Mouse (Mus musculus): ENCODE data around the gene Ndufs7.
"Not testable (repeated sequence)": the region's sequence is repeated elsewhere in the genome, so short reads cannot be mapped to it uniquely, and the experiment has no call there.

Gene Ndufs7

DNA sequence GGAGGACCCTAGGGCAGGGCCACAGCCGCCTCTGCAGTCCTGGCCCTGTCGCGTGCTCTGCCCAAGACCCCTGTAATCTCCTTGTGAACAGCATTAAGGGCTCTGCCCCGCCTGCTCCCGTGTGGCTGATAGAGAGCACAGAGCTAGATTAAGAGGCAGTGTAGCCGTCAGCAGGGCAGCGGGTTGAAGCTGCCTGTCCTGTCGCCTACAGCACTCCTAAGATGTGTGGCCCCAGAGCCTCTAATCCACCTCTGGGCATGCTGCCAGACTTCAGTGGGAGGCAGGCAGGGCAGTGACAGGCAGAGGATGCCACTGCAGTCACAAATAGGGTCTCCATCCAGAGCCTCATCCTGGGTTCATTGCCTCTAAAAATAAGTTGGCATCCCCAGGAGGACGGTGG, 6.8 kb upstream of the Ndufs7 start:
- no peak for DNase-seq (ENCODE audit: low read depth in 1 of 2, low spot score in 2 of 2)

DNA sequence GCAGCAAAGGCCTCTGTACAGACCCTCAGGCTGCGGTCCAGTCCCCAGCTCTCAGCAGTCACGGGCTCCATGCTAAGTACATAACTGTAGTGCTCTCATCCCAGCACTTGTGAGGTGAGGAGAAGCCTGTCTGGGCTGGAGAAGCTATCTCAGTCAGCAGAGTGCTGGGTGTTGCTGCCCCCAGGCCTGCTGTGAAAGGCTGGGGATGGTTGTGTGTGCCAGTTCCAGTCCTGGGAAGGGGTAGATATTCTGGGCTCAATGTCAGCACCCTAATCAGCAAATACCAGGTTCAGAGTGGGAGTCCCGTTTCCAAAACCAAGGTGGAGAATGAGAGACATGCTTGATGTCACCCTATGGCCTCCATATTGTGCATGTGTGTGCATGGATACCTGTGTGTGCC, 6.3 kb upstream of the Ndufs7 start:
- no peak for DNase-seq (ENCODE audit: low read depth in 1 of 2, low spot score in 2 of 2)

GRCm38 (mm10) chr10:80244791-80245399, 4.0 kb upstream of the Ndufs7 start:
- no peak for DNase-seq (ENCODE audit: low read depth in 1 of 2, low spot score in 2 of 2)

- peak in 1 of 2 experiments; percentile 55 for DNase-seq (ENCODE audit: low read depth in 1 of 2, low spot score in 2 of 2)
Observed at GRCm38 (mm10) chr10:80245600-80245999, 3.3 kb upstream of the Ndufs7 start.

GRCm38 (mm10) chr10:80247849-80248248, 1.1 kb upstream of the Ndufs7 start:
- no peak for DNase-seq (ENCODE audit: low read depth in 1 of 2, low spot score in 2 of 2)

DNA sequence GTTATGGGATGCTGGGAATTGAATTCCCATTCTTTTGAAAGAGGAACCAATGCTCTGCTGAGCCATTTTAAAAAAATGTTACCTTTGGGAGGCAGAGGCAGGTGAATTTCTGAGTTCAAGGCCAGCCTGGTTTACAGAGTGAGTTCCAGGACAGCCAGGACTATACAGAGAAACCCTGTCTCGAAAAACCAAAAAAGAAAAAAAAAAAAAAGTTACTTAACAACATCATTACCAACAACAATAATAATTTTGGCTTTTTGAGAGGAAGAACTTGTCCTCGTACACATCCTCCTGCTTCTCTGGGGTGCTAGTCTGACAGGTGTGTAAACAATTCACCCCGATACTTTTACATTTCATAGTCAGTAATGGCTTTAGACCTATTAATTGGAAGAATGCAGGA, 484 bp upstream of the Ndufs7 start:
- not testable (repeated sequence) for DNase-seq (ENCODE audit: low read depth in 1 of 2, low spot score in 2 of 2)

GRCm38 (mm10) chr10:80250059-80250458, 1.1 kb downstream of the Ndufs7 start:
- DNase-seq (ENCODE audit: low read depth in 1 of 2, low spot score in 2 of 2), result no peak

GRCm38 (mm10) chr10:80250573-80250972, 1.7 kb downstream of the Ndufs7 start:
- DNase-seq (ENCODE audit: low read depth in 1 of 2, low spot score in 2 of 2), result no peak

GRCm38 (mm10) chr10:80252011-80252410, 3.1 kb downstream of the Ndufs7 start:
- DNase-seq (ENCODE audit: low read depth in 1 of 2, low spot score in 2 of 2), result no peak

DNA sequence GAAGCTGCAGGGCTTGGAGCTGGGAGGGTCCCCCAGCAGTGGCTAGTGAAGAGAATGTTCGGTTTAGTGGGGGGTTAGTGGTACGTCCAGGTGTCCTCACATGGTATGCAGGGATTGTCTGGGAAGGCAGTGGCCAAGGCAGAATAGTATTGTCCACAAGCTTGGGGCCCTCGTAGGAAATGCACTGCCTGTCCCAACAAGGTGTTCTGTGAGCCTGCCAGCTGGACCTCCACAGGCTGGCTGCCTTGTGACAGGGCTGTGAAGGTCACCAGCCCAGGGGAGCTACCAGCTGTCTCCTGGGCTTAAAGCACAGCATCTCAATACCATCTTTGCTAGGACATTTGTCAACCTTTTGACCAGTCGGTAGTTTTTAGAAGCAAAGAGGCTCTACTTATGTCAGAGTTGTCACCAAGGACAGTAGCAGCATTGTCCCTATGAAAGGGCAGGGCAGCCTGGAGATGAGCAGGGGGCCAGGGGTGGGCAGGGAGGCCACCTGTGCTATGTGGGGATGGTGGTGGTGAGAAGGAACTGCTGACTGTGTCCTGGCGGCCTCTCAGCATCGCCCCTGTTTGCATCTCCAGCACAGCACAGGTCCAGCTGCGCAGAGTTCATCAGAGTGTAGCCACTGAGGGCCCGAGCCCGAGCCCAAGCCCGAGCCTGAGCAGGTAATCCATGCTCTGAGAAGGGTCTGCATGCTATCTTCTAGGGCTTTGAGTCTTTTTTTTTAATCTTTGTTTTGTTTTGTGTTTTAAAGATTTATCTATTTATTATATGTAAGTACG, 3.8 kb downstream of the Ndufs7 start:
- DNase-seq (ENCODE audit: low read depth in 1 of 2, low spot score in 2 of 2), result no peak

DNA sequence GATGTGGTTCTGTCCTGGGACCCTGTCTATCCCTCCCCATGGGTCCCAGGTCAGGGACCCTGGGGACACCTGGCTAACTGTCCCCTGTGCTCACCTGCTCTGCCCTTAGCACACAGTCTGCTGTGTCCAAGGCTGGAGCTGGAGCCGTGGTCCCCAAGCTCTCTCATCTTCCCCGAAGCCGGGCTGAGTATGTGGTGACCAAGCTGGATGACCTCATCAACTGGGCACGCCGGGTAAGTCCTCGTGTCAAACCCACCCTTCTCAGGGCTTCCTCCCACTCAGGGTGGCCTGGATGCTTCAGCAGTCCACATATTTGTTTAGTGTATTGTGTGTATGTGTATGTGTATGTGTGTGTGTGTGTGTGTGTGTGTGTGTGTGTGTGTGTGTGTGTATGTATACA, 4.6 kb downstream of the Ndufs7 start:
- no peak for DNase-seq (ENCODE audit: low read depth in 1 of 2, low spot score in 2 of 2)

DNA sequence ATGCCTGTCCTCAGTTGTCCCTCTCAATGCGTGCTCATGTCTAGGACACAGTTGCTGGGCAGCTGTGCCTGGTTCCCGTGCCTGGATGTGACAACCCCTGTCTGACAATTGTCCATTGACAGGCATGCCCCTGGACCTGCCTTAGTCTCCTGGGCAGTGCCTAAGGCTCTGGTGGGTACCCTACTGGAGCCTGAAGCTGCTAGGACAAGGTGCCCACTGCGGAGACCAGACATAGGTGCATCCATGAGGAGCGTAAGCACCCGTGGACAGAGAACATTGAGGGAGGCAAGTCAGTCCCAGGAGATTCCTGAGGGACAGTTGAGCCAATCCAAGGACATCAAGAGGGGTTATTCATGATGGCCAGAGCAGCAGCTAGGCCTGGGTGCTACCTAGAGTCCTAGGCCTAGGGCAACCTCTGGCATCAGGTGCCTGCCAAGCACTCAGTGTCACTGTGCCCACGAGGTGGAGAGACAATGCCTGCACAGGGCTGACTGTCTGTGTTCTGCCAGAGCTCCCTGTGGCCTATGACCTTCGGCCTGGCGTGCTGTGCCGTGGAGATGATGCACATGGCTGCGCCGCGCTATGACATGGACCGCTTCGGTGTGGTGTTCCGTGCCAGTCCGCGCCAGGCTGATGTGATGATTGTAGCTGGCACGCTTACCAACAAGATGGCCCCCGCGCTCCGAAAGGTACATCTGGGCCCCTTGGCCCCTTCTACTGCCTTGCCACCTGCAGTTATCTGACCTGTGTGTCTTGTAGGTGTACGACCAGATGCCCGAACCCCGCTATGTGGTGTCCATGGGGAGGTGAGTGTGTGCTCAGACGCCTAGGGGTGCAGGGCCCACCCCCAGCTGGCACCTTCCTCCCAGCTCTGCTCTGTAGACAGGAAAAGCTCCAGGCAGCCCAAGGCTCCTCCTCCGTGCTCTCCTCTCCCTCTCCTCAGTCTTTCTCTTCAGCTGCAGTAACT, 5.7 kb downstream of the Ndufs7 start:
- DNase-seq (ENCODE audit: low read depth in 1 of 2, low spot score in 2 of 2), result no peak

DNA sequence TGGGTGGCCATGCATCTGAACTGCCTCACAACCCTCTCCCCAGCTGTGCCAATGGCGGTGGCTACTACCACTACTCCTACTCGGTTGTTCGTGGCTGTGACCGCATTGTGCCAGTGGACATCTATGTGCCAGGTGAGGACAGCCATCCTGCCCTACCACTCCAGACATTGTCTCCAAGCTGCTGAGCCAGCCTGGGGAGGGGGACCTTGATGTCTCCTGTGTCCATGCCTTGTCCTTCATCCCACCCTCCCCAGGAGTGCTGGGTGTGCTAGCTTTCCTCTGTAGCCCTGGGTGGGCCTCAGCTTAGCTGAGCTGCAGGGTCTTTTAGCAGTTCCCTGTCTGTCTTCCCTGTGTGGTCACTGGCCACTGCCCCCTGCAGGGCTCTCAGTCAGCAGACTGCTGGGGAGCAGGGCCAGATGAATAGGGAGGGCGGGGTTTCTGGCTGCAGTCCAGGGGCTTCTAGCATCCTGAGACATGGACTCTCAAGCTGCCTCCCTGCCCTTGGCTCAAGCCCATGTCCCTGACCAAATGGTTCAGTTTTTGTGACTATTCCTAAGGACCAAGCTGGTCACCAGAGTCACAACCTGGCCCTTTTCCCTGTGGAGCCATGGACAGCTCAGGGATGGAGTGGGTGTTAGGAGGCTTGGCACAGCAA, 7.1 kb downstream of the Ndufs7 start:
- no peak for DNase-seq (ENCODE audit: low read depth in 1 of 2, low spot score in 2 of 2)

- no peak for DNase-seq (ENCODE audit: low read depth in 1 of 2, low spot score in 2 of 2)
Observed at GRCm38 (mm10) chr10:80257936-80258335, 9.0 kb downstream of the Ndufs7 start.

DNA sequence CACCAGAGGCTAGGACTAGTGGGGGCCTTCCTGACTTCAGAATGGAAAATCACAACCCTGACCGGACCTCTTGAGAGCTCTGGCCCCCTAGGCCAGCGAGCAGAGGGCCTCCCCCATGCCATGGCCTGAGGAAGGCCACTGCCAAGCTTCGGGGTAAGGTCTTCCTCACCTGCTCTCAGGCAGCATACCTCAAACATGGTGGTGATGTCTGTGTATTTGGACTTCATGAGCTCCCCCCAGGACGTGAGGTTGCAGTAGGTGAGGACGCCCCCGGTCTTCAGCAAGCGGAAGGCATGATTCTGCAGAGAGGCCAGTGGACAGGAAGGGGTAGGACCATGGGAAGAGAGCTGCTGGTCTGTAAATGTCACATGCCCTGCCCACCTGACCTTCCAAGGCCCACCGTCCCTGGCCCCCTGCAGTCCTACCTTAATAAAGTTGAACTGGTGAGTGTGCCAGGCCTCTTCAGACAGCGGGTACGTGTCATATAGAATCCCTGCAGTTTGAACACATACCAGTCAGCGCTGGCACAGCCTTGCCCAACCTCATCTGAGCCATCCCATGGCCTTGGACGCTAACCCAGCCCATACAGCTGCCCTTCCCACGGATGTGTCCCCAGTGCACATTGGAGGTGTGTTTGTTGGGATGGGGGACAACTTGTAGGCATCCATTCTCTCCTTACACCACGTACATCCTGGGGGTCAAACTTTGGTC, 10.0 kb downstream of the Ndufs7 start:
- no peak for DNase-seq (ENCODE audit: low read depth in 1 of 2, low spot score in 2 of 2)

DNA sequence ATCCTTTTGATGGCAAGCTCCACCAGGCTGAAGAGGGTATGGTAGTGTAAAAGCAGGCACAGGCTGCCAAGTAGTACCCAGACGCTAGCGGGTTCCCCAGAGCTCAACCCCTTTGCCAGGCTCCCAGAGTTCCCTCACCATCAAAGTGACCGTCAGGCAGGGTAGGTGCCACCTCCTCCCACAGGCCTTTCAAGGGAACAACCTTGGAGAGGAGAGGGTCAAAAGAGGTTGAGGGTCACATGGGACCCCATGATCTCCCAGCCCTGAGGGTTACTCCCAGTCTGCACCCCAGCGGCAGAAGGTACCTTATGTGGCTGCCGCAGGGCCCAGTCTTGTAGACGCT, 10.5 kb downstream of the Ndufs7 start:
- no peak for DNase-seq (ENCODE audit: low read depth in 1 of 2, low spot score in 2 of 2)

DNA sequence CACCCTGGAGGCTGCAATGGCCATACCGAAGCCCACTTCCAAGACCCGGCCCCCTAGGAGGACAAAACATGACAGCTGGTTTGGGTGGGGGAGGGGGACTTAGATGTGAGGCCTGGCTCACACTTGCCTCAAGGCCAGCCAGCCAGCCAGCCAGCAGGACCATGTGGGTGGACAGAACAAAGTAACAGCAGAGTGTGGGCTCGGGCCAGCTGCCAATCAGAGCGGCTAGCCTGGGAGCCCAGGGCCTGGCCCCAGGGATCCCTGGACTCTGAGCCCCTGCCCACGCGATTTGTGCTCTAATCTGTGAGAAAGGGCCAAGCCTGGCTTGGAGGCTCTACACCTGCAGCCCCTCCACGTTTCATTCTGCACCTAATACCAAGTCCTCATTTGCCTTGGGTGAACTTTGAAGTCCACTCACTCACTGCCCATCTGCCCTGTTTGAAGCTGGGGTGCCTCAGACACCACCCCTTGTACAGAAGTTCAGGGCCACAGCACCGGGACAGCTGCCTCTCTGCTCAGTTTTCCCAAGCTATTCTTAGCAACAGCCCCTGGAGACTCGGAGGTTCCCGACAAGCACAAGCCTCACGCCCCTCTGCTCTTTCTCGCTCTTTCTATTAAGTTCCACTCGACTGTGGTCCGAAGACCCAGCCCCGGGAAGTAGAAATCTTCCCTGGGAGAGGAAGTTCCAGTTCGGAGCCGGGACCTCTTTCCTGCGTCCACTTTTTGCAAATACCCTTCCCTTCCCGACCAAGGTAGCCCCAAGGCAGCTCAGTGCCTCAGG, 11.1 kb downstream of the Ndufs7 start:
- DNase-seq (ENCODE audit: low read depth in 1 of 2, low spot score in 2 of 2), result no peak

GRCm38 (mm10) chr10:80260642-80261584, 12.0 kb downstream of the Ndufs7 start, which contains the start of the genes Gamt and Dazap1:
Gamt (minus strand) TSS chr10:80261012.
Dazap1 (plus strand) TSS chr10:80261486.
- peak; percentile 62 to 78 for DNase-seq (ENCODE audit: low read depth in 1 of 2, low spot score in 2 of 2)

DNA sequence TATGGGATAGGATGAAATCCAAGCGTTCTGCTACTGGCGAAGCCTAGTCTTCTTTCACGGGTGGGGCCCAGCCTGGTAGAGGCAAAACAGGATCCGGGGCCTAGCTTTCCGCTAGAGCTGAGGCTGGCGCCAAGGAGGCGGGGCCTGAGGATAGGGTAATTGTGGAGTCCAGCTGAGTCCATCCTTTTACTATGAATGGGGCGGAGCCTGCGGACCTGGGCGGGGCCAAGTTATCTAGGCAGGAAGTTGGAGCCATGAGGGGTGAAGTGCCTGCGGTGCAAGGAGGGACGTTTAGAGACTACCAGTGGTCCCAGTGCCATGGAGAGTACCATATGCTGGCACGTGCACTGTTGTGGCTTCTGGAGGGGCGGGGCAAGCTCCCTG, 12.7 kb downstream of the Ndufs7 start:
- DNase-seq (ENCODE audit: low read depth in 1 of 2, low spot score in 2 of 2), result peak; percentile 94

Data from monocyte, adult 2 months (primary cell).